Mouse (Mus musculus): Measurements from ENCODE around the gene Afap1. TPM values are rescaled to one million over a fixed set of nuclear protein-coding genes. Genes with fewer than 3 reads are reported as not detected.
A peak's percentile ranks its signal among the peaks of the same experiment; 100 is the strongest.

Gene Afap1
- total RNA-seq, 2 experiments from 2014 or later = 7.4 to 8.3 TPM

GRCm38 (mm10) chr5:35947427-35947826 is 54.3 kb downstream of the Afap1 start:
- Histone ChIP-seq H3K4me3 (no peak overlapping the region), H3K27ac (peak overlapping the region; percentile 77)
- no peak for TF ChIP-seq CTCF (IDR thresholded peaks at IDR 0.05)
- intact Hi-C loops (cut with DNase I) = no loop called here
- no peak for DNase-seq

GRCm38 (mm10) chr5:35948225-35948975 is 55.3 kb downstream of the Afap1 start:
- intact Hi-C loops (cut with DNase I) = no loop called here
- no peak overlapping the region for H3K4me3 ChIP-seq
- DNase-seq = peak; percentile 69
- TF ChIP-seq CTCF (IDR thresholded peaks at IDR 0.05) = no peak
- peak overlapping the region; percentile 77 for H3K27ac ChIP-seq

- no peak overlapping the region for H3K4me3 ChIP-seq
- no peak for DNase-seq
- peak overlapping the region; percentile 77; the same call in 1 of the 2 replicates for H3K27ac ChIP-seq
- intact Hi-C loops (cut with DNase I) = no loop called here
- TF ChIP-seq CTCF (IDR thresholded peaks at IDR 0.05) = no peak
These were observed 55.9 kb downstream of the Afap1 start for GRCm38 (mm10) chr5:35949061-35949460.

- Histone ChIP-seq H3K27ac (no peak overlapping the region), H3K4me3 (no peak overlapping the region)
- intact Hi-C loops (cut with DNase I) = no loop called here
- TF ChIP-seq CTCF (IDR thresholded peaks at IDR 0.05) = no peak
- no peak for DNase-seq
These were observed 57.4 kb downstream of the Afap1 start for GRCm38 (mm10) chr5:35950504-35950903.

GRCm38 (mm10) chr5:35954055-35954718 is 61.1 kb downstream of the Afap1 start:
- intact Hi-C loops (cut with DNase I) = no loop called here
- Histone ChIP-seq H3K4me3 (no peak overlapping the region), H3K27ac (peak overlapping the region; percentile 56)
- DNase-seq = no peak
- no peak for TF ChIP-seq CTCF (IDR thresholded peaks at IDR 0.05)

- H3K27ac ChIP-seq = no peak overlapping the region
- no peak for DNase-seq
- intact Hi-C loops (cut with DNase I) = no loop called here
- H3K4me3 ChIP-seq = no peak overlapping the region
- no peak for TF ChIP-seq CTCF (IDR thresholded peaks at IDR 0.05)
These were observed 63.1 kb downstream of the Afap1 start for GRCm38 (mm10) chr5:35956268-35956667.

GRCm38 (mm10) chr5:35958681-35959080 is 65.6 kb downstream of the Afap1 start:
- intact Hi-C loops (cut with DNase I) = no loop called here
- Histone ChIP-seq H3K4me3 (no peak overlapping the region), H3K27ac (no peak overlapping the region)
- peak; percentile 35 for TF ChIP-seq CTCF (IDR thresholded peaks at IDR 0.05)
- DNase-seq = no peak

- no peak for TF ChIP-seq CTCF (IDR thresholded peaks at IDR 0.05)
- no peak overlapping the region for H3K4me3 ChIP-seq
- intact Hi-C loops (cut with DNase I) = no loop called here
- no peak for DNase-seq
- H3K27ac ChIP-seq = no peak overlapping the region
These were observed 67.0 kb downstream of the Afap1 start for GRCm38 (mm10) chr5:35960168-35960567.

- DNase-seq = no peak
- no peak overlapping the region for H3K27ac ChIP-seq
- no peak for TF ChIP-seq CTCF (IDR thresholded peaks at IDR 0.05)
- no peak overlapping the region for H3K4me3 ChIP-seq
- intact Hi-C loops (cut with DNase I) = no loop called here
These were observed 68.2 kb downstream of the Afap1 start for GRCm38 (mm10) chr5:35961271-35961670.

GRCm38 (mm10) chr5:35963635-35964034 is 70.5 kb downstream of the Afap1 start:
- no peak for DNase-seq
- Histone ChIP-seq H3K27ac (no peak overlapping the region), H3K4me3 (no peak overlapping the region)
- TF ChIP-seq CTCF (IDR thresholded peaks at IDR 0.05) = no peak
- intact Hi-C loops (cut with DNase I) = no loop called here

- H3K4me3 ChIP-seq = no peak overlapping the region
- no peak for TF ChIP-seq CTCF (IDR thresholded peaks at IDR 0.05)
- no peak overlapping the region for H3K27ac ChIP-seq
- intact Hi-C loops (cut with DNase I) = no loop called here
- DNase-seq = no peak
These were observed 71.9 kb downstream of the Afap1 start for GRCm38 (mm10) chr5:35965036-35965435.

- intact Hi-C loops (cut with DNase I) = loop anchor here (5.0 to 10.0 kb wide), 2 partner anchors 98 to 225 kb away; no protein-coding TSS in a partner anchor
- no peak overlapping the region for H3K4me3 ChIP-seq
- no peak overlapping the region for H3K27ac ChIP-seq
- no peak for TF ChIP-seq CTCF (IDR thresholded peaks at IDR 0.05)
- no peak for DNase-seq
These were observed 76.7 kb downstream of the Afap1 start for GRCm38 (mm10) chr5:35969857-35970256.

GRCm38 (mm10) chr5:35970380-35971105 is 77.4 kb downstream of the Afap1 start:
- TF ChIP-seq CTCF (IDR thresholded peaks at IDR 0.05) = no peak
- intact Hi-C loops (cut with DNase I) = loop anchor here (5.0 to 10.0 kb wide), 2 partner anchors 98 to 226 kb away; no protein-coding TSS in a partner anchor
- no peak overlapping the region for H3K4me3 ChIP-seq
- H3K27ac ChIP-seq = peak overlapping the region; percentile 40
- peak; percentile 53 for DNase-seq
